Mouse (Mus musculus) heart, postnatal 0 days (tissue): ENCODE data around the gene Magi2. TPM values are rescaled to one million over a fixed set of nuclear protein-coding genes. Genes with fewer than 3 reads are reported as not detected.

Source experiments
- ATAC-seq: fragments of 200-750 bp; cut with Nextera tagmentation; 2 replicates; pipeline ENCODE4 v1.8.0; 2017; ENCODE audit warnings: low read depth, moderate number of reproducible peaks, moderate library complexity; ENCODE audit not compliant: insufficient read depth
- DNase-seq: peaks from one replicate; pipeline ENCODE4 v3.0.0-alpha.2; 2016; ENCODE audit warnings: low spot score
- H3K27ac ChIP-seq: fragments of 300-500 bp; sonication (generic); 2 replicates; pipeline ENCODE4 v1.5.1; 2014; ENCODE audit warnings: low read depth, mild to moderate bottlenecking
- H3K27me3 ChIP-seq: fragments of 300-500 bp; sonication (generic); 2 replicates; pipeline ENCODE4 v1.6.1; 2014; ENCODE audit warnings: low read length, mixed read lengths; ENCODE audit not compliant: control insufficient read depth, insufficient read depth
- H3K36me3 ChIP-seq: fragments of 300-500 bp; sonication (generic); replicated peaks from 2 replicates; pipeline ENCODE4 v1.6.1; 2014; ENCODE audit warnings: low read length, mixed read lengths; ENCODE audit not compliant: control insufficient read depth, insufficient read depth
- H3K4me1 ChIP-seq: fragments of 300-500 bp; sonication (generic); 2 replicates; pipeline ENCODE4 v1.6.1; 2014; ENCODE audit warnings: antibody characterized with exemption; ENCODE audit not compliant: control insufficient read depth, insufficient read depth
- H3K4me2 ChIP-seq: fragments of 300-500 bp; sonication (generic); 2 replicates; pipeline ENCODE4 v1.6.1; 2014; ENCODE audit warnings: low read depth, mild to moderate bottlenecking, low read length, moderate library complexity
- H3K4me3 ChIP-seq: fragments of 300-500 bp; sonication (generic); 2 replicates; pipeline ENCODE4 v1.5.1; 2014; ENCODE audit warnings: low read depth, low read length
- H3K9ac ChIP-seq: fragments of 300-500 bp; sonication (generic); replicated peaks from 2 replicates; pipeline ENCODE4 v1.6.1; 2014; ENCODE audit warnings: low read depth, low read length, mixed read lengths
- H3K9me3 ChIP-seq: fragments of 300-500 bp; sonication (generic); replicated peaks from 2 replicates; pipeline ENCODE4 v1.6.1; 2016; ENCODE audit warnings: low read length; ENCODE audit not compliant: control insufficient read depth
- CTCF ChIP-seq: IDR thresholded peaks from 2 replicates; pipeline ENCODE4 v1.5.1; 2016; ENCODE audit warnings: antibody characterized with exemption, control low read depth, low read depth
- EP300 ChIP-seq: IDR thresholded peaks from 2 replicates; pipeline ENCODE4 v1.6.1; 2016; ENCODE audit warnings: antibody characterized with exemption, low read depth
- WGBS: fragments of 180-500 bp; shearing (Covaris S2); extraction: QIAGEN DNeasy Blood & Tissue Kit; methylation state at CpG from one replicate; pipeline ENCODE4 v1.1.7; 2014; 5-methylcytosine and 5-hydroxymethylcytosine counted together
- polyA plus RNA-seq: library from polyadenylated mRNA; unstranded; fragments of >200 nt; fragmentation: Nextera tagmentation; extraction: Ambion mirVana; gene quantifications from 2 replicates; pipeline ENCODE4 v1.2.1, GENCODE M21; 2015
- total RNA-seq: library from RNA; depleted of rRNA; stranded (reverse); fragments of >200 nt; gene quantifications from 2 replicates; pipeline ENCODE4 v1.2.3, GENCODE M21; 2014; ENCODE audit warnings: low replicate concordance

Gene Magi2
- total and polyA plus RNA-seq, 2 experiments from 2014 or later = 1.7 to 9.5 TPM

- Histone ChIP-seq H3K4me2 (no peak overlapping the region), H3K4me3 (no peak overlapping the region), H3K4me1 (no peaks in the 10 kb centered on the region), H3K9ac (no peak overlapping the region), H3K27me3 (no peaks in the 10 kb centered on the region), H3K27ac (no peak overlapping the region), H3K36me3 (no peaks in the 10 kb centered on the region), H3K9me3 (no peaks in the 10 kb centered on the region)
- 74% methylated on average over 3 of the region's 3 CpGs for WGBS
- no peak for DNase-seq
- no peak for ATAC-seq
- TF ChIP-seq CTCF (no peak), EP300 (no peak)
Measured at GRCm38 (mm10) chr5:20536544-20536943, 1309.7 kb downstream of the Magi2 start.

- TF ChIP-seq CTCF (no peak), EP300 (no peak)
- ATAC-seq (no peak), DNase-seq (no peak)
- Histone ChIP-seq H3K4me2 (no peak overlapping the region), H3K27me3 (no peaks in the 10 kb centered on the region), H3K9ac (no peak overlapping the region), H3K9me3 (no peaks in the 10 kb centered on the region), H3K4me3 (no peak overlapping the region), H3K27ac (no peak overlapping the region), H3K36me3 (no peaks in the 10 kb centered on the region), H3K4me1 (no peaks in the 10 kb centered on the region)
- WGBS = 69% methylated on average over 8 of the region's 8 CpGs
Measured at GRCm38 (mm10) chr5:20537369-20538022, 1310.7 kb downstream of the Magi2 start.

GRCm38 (mm10) chr5:20544374-20544773 is 1317.5 kb downstream of the Magi2 start:
- Histone ChIP-seq H3K27me3 (no peaks in the 10 kb centered on the region), H3K9ac (no peak overlapping the region), H3K4me3 (no peak overlapping the region), H3K27ac (no peak overlapping the region), H3K36me3 (no peaks in the 10 kb centered on the region), H3K9me3 (no peaks in the 10 kb centered on the region), H3K4me1 (no peaks in the 10 kb centered on the region), H3K4me2 (no peak overlapping the region)
- TF ChIP-seq EP300 (no peak), CTCF (no peak)
- 65% methylated on average over 5 of the region's 5 CpGs for WGBS
- ATAC-seq = no peak
- no peak for DNase-seq

- Histone ChIP-seq H3K36me3 (no peaks in the 10 kb centered on the region), H3K27ac (no peak overlapping the region), H3K4me2 (no peak overlapping the region), H3K9me3 (no peaks in the 10 kb centered on the region), H3K4me3 (no peak overlapping the region), H3K9ac (no peak overlapping the region), H3K4me1 (no peaks in the 10 kb centered on the region), H3K27me3 (no peaks in the 10 kb centered on the region)
- TF ChIP-seq EP300 (no peak), CTCF (no peak)
- WGBS = 54% methylated on average over 2 of the region's 2 CpGs
- ATAC-seq (no peak), DNase-seq (no peak)
Measured at GRCm38 (mm10) chr5:20559378-20559777, 1332.5 kb downstream of the Magi2 start.

GRCm38 (mm10) chr5:20559821-20560220 is 1333.0 kb downstream of the Magi2 start:
- 76% methylated on average over 4 of the region's 4 CpGs for WGBS
- H3K4me3 ChIP-seq = no peak overlapping the region
- H3K27ac ChIP-seq = no peak overlapping the region
- no peaks in the 10 kb centered on the region for H3K9me3 ChIP-seq
- H3K4me1 ChIP-seq = no peaks in the 10 kb centered on the region
- H3K27me3 ChIP-seq = no peaks in the 10 kb centered on the region
- H3K4me2 ChIP-seq = no peak overlapping the region
- TF ChIP-seq CTCF = no peak
- no peak for TF ChIP-seq EP300
- no peak overlapping the region for H3K9ac ChIP-seq
- ATAC-seq = no peak
- DNase-seq = no peak
- no peaks in the 10 kb centered on the region for H3K36me3 ChIP-seq

- TF ChIP-seq CTCF (no peak), EP300 (no peak)
- Histone ChIP-seq H3K9me3 (no peaks in the 10 kb centered on the region), H3K4me1 (no peaks in the 10 kb centered on the region), H3K9ac (no peak overlapping the region), H3K27me3 (no peaks in the 10 kb centered on the region), H3K27ac (no peak overlapping the region), H3K36me3 (no peaks in the 10 kb centered on the region), H3K4me3 (no peak overlapping the region), H3K4me2 (no peak overlapping the region)
- 80% methylated on average over 6 of the region's 6 CpGs for WGBS
- DNase-seq (no peak), ATAC-seq (no peak)
Measured at GRCm38 (mm10) chr5:20568421-20568820, 1341.6 kb downstream of the Magi2 start.
